Mouse (Mus musculus): ENCODE measurements around the gene Rgl1. TPM values are rescaled to one million over a fixed set of nuclear protein-coding genes. Genes with fewer than 3 reads are reported as not detected.

Gene Rgl1
- polyA plus RNA-seq, 2 experiments: 28.5 to 40.5 TPM

GRCm38 (mm10) chr1:152713924-152714323 is 52.2 kb downstream of the Rgl1 start:
- Histone ChIP-seq H3K36me3 (ENCODE audit: control insufficient read depth, insufficient read depth, low read length) (no peaks in the 10 kb centered on the region), H3K27ac (replicated peaks; ENCODE audit: low read depth, low read length) (no peak overlapping the region), H3K27me3 (ENCODE audit: control insufficient read depth, insufficient read depth, low read length) (no peaks in the 10 kb centered on the region), H3K9ac (ENCODE audit: low read depth, low read length, severe bottlenecking) (no peak overlapping the region), H3K4me2 (replicated peaks; ENCODE audit: low read depth, low read length, severe bottlenecking) (no peak overlapping the region), H3K9me3 (ENCODE audit: control insufficient read depth, low read length) (no peaks in the 10 kb centered on the region), H3K4me3 (replicated peaks; ENCODE audit: low read length) (no peak overlapping the region), H3K4me1 (ENCODE audit: control insufficient read depth, insufficient read depth, low read length) (peaks cover 11% of the 10 kb centered on the region)
- no peak for TF ChIP-seq POLR2A (IDR thresholded peaks at IDR 0.05; ENCODE audit: borderline replicate concordance, extremely low read depth, insufficient read depth, insufficient read length)
- ATAC-seq (ENCODE audit: low FRiP score, low read depth) (no peak), DNase-seq (ENCODE audit: low spot score) (no peak)
- WGBS: 64% methylated on average over 4 of the region's 4 CpGs

- no peak for TF ChIP-seq POLR2A (IDR thresholded peaks at IDR 0.05; ENCODE audit: borderline replicate concordance, extremely low read depth, insufficient read depth, insufficient read length)
- H3K36me3 ChIP-seq (ENCODE audit: control insufficient read depth, insufficient read depth, low read length): no peaks in the 10 kb centered on the region
- H3K27ac ChIP-seq (replicated peaks; ENCODE audit: low read depth, low read length): no peak overlapping the region
- no peak overlapping the region for H3K9ac ChIP-seq (ENCODE audit: low read depth, low read length, severe bottlenecking)
- DNase-seq (ENCODE audit: low spot score): no peak
- WGBS: 62% methylated on average over 4 of the region's 4 CpGs
- H3K4me2 ChIP-seq (replicated peaks; ENCODE audit: low read depth, low read length, severe bottlenecking): no peak overlapping the region
- no peaks in the 10 kb centered on the region for H3K9me3 ChIP-seq (ENCODE audit: control insufficient read depth, low read length)
- peak; percentile 60 for ATAC-seq (ENCODE audit: low FRiP score, low read depth)
- 0 out of 2 replicates have a peak, but pooled peaks cover 9% of the 10 kb centered on the region for H3K4me1 ChIP-seq (ENCODE audit: control insufficient read depth, insufficient read depth, low read length)
- H3K4me3 ChIP-seq (replicated peaks; ENCODE audit: low read length): no peak overlapping the region
- H3K27me3 ChIP-seq (ENCODE audit: control insufficient read depth, insufficient read depth, low read length): no peaks in the 10 kb centered on the region
Measured at GRCm38 (mm10) chr1:152711037-152711436, 55.1 kb downstream of the Rgl1 start.

GRCm38 (mm10) chr1:152707560-152707959 is 58.6 kb downstream of the Rgl1 start:
- no peak overlapping the region for H3K4me2 ChIP-seq (replicated peaks; ENCODE audit: low read depth, low read length, severe bottlenecking)
- TF ChIP-seq POLR2A (IDR thresholded peaks at IDR 0.05; ENCODE audit: borderline replicate concordance, extremely low read depth, insufficient read depth, insufficient read length): no peak
- DNase-seq (ENCODE audit: low spot score) (no peak), ATAC-seq (ENCODE audit: low FRiP score, low read depth) (no peak)
- H3K27ac ChIP-seq (replicated peaks; ENCODE audit: low read depth, low read length): no peak overlapping the region
- H3K27me3 ChIP-seq (ENCODE audit: control insufficient read depth, insufficient read depth, low read length): no peaks in the 10 kb centered on the region
- no peaks in the 10 kb centered on the region for H3K36me3 ChIP-seq (ENCODE audit: control insufficient read depth, insufficient read depth, low read length)
- no peak overlapping the region for H3K9ac ChIP-seq (ENCODE audit: low read depth, low read length, severe bottlenecking)
- peaks cover 11% of the 10 kb centered on the region; the same call in 1 of the 2 replicates for H3K4me1 ChIP-seq (ENCODE audit: control insufficient read depth, insufficient read depth, low read length)
- H3K4me3 ChIP-seq (replicated peaks; ENCODE audit: low read length): no peak overlapping the region
- 75% methylated on average over 2 of the region's 2 CpGs for WGBS
- no peaks in the 10 kb centered on the region for H3K9me3 ChIP-seq (ENCODE audit: control insufficient read depth, low read length)

GRCm38 (mm10) chr1:152703941-152704340 is 62.2 kb downstream of the Rgl1 start:
- Histone ChIP-seq H3K4me1 (ENCODE audit: control insufficient read depth, insufficient read depth, low read length) (peaks cover 6% of the 10 kb centered on the region; the same call in 1 of the 2 replicates), H3K4me2 (replicated peaks; ENCODE audit: low read depth, low read length, severe bottlenecking) (no peak overlapping the region), H3K36me3 (ENCODE audit: control insufficient read depth, insufficient read depth, low read length) (no peaks in the 10 kb centered on the region), H3K9me3 (ENCODE audit: control insufficient read depth, low read length) (no peaks in the 10 kb centered on the region), H3K9ac (ENCODE audit: low read depth, low read length, severe bottlenecking) (no peak overlapping the region), H3K27me3 (ENCODE audit: control insufficient read depth, insufficient read depth, low read length) (no peaks in the 10 kb centered on the region), H3K4me3 (replicated peaks; ENCODE audit: low read length) (no peak overlapping the region), H3K27ac (replicated peaks; ENCODE audit: low read depth, low read length) (no peak overlapping the region)
- no peak for TF ChIP-seq POLR2A (IDR thresholded peaks at IDR 0.05; ENCODE audit: borderline replicate concordance, extremely low read depth, insufficient read depth, insufficient read length)
- DNase-seq (ENCODE audit: low spot score): no peak
- 49% methylated on average over 6 of the region's 6 CpGs for WGBS
- ATAC-seq (ENCODE audit: low FRiP score, low read depth): no peak

- DNase-seq (ENCODE audit: low spot score): peak; percentile 38
- Histone ChIP-seq H3K4me2 (replicated peaks; ENCODE audit: low read depth, low read length, severe bottlenecking) (no peak overlapping the region), H3K4me3 (replicated peaks; ENCODE audit: low read length) (no peak overlapping the region), H3K4me1 (ENCODE audit: control insufficient read depth, insufficient read depth, low read length) (peaks cover 6% of the 10 kb centered on the region; the same call in 1 of the 2 replicates), H3K36me3 (ENCODE audit: control insufficient read depth, insufficient read depth, low read length) (no peaks in the 10 kb centered on the region), H3K9me3 (ENCODE audit: control insufficient read depth, low read length) (no peaks in the 10 kb centered on the region), H3K27ac (replicated peaks; ENCODE audit: low read depth, low read length) (no peak overlapping the region), H3K9ac (ENCODE audit: low read depth, low read length, severe bottlenecking) (no peak overlapping the region), H3K27me3 (ENCODE audit: control insufficient read depth, insufficient read depth, low read length) (no peaks in the 10 kb centered on the region)
- no peak; the same call in 1 of the 2 replicates for ATAC-seq (ENCODE audit: low FRiP score, low read depth)
- TF ChIP-seq POLR2A (IDR thresholded peaks at IDR 0.05; ENCODE audit: borderline replicate concordance, extremely low read depth, insufficient read depth, insufficient read length): no peak
- WGBS: 44% methylated on average over 6 of the region's 6 CpGs
Measured at GRCm38 (mm10) chr1:152702920-152703319, 63.2 kb downstream of the Rgl1 start.

- Histone ChIP-seq H3K9me3 (ENCODE audit: control insufficient read depth, low read length) (no peaks in the 10 kb centered on the region), H3K4me3 (replicated peaks; ENCODE audit: low read length) (no peak overlapping the region), H3K27me3 (ENCODE audit: control insufficient read depth, insufficient read depth, low read length) (no peaks in the 10 kb centered on the region), H3K4me2 (replicated peaks; ENCODE audit: low read depth, low read length, severe bottlenecking) (no peak overlapping the region), H3K36me3 (ENCODE audit: control insufficient read depth, insufficient read depth, low read length) (no peaks in the 10 kb centered on the region), H3K27ac (replicated peaks; ENCODE audit: low read depth, low read length) (no peak overlapping the region), H3K9ac (ENCODE audit: low read depth, low read length, severe bottlenecking) (no peak overlapping the region), H3K4me1 (ENCODE audit: control insufficient read depth, insufficient read depth, low read length) (peaks cover 6% of the 10 kb centered on the region; the same call in 1 of the 2 replicates)
- no peak for TF ChIP-seq POLR2A (IDR thresholded peaks at IDR 0.05; ENCODE audit: borderline replicate concordance, extremely low read depth, insufficient read depth, insufficient read length)
- ATAC-seq (ENCODE audit: low FRiP score, low read depth) (no peak), DNase-seq (ENCODE audit: low spot score) (no peak)
- WGBS: 66% methylated on average over 5 of the region's 5 CpGs
Measured at GRCm38 (mm10) chr1:152701066-152701465, 65.1 kb downstream of the Rgl1 start.

Data from limb, embryonic 14.5 days (tissue).